Mouse (Mus musculus) E14TG2a.4 (cell line): Measurements from ENCODE around the gene Gm45753.

Experiments
- CTCF ChIP-seq: conservative IDR thresholded peaks from 2 replicates; pipeline ENCODE4 v1.5.1; 2014; ENCODE audit warnings: low read length
- NANOG ChIP-seq: IDR thresholded peaks from 2 replicates; pipeline ENCODE4 v1.6.1; 2014; ENCODE audit warnings: borderline replicate concordance, low read length, mixed read lengths
- POU5F1 ChIP-seq: IDR thresholded peaks from 2 replicates; pipeline ENCODE4 v1.6.1; 2014; ENCODE audit warnings: low read length, borderline replicate concordance

DNA sequence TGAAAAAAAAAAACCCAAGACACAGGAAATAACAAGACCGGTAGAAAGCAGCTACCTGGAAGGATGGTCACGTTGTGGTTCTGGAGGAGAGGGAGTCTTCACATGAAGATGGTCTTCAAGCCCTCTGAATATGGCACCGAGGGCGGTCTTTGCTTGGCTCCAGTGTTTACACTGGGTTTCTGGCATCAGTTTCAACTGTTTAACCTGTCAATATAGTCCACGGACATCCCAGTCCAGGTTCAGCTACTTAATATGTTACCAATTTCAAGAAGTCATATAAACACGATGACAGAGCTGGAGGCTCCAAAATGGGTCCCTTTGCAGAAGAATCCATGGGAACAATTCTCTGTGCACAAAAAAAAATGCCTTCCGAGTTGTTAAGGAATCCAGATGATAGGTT, 13.6 kb downstream of the Gm45753 start, which contains the start of gene Klkb1:
- TF ChIP-seq CTCF (no peak), POU5F1 (no peak), NANOG (no peak)
